Mouse (Mus musculus) retina, adult 2 months (tissue): ENCODE results near the gene Adamts18.
"Not testable (repeated sequence)": the region's sequence is repeated elsewhere in the genome, so short reads cannot be mapped to it uniquely, and the experiment has no call there.

Source experiments
- DNase-seq: peaks from one replicate; pipeline ENCODE4 v3.0.0-alpha.2; 2012; ENCODE audit warnings: low read depth, low spot score

Gene Adamts18

DNA sequence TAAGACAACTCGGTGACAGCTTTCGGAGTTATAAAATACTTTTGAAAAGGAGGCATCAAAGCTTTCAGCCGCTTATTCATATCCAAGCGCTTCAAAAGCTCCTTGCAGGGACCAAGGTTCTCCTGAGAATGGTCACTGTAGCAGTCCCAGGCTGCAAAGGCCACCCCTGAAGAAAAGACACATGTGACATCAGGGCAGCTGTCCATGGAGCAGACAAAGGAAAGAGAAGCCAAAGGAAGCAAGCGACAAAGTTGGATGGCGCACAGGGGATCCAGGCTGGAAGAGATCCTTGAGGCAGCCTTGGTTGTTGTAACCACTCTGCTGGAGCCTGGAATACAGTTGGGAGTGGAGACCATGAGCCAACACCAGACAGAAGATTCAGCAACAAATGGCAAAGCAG, 10.3 kb downstream of the Adamts18 start:
- no peak for DNase-seq

DNA sequence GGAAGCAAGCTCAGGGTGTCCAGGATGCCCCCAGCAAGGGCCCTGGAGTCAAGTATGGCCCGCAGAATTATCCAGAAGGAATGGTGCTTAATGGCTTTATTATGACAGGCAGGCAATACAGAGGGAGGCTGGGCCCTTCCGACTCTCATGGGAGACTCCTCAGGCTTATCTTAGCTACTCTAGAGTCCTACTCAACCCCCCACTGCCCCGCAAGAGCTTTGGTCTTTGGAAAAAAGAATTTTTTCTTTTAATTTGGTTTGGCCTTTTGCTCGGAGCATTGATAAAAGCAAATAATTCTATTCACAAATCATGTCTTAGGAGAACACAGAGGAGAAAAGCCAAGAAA, 11.0 kb downstream of the Adamts18 start:
- DNase-seq = no peak

DNA sequence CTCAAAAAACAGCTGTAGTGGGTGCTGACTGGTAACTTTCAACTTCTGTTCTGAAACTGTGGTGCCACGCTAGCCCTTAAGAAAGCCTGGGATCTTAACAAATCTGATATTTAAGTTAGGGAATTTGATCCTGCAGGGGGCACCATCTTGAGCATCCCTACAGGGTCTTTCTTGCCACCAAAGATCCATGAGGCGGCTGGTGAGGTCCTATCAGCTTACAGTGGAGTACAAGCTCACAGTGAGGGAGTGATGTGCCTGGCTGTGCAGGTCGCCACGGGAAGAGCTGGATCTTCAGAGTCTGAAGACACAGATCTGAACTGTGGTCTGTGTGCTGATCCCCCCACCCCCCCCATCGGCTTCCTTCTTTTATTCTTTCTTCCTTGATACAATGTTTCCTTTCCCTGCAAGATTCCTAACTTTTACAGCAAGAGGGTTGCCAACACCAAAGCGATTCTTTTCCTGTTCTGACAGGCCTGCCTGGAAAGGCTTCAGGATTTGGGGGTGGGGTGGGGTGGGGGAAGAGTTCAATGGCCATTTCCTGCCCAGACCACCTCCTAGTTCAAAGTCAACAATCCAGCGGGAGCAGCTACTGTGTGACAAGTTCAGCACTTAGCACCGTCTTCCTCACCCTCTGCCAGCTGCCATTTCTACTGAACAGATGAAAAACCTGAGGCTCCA, 11.5 kb downstream of the Adamts18 start:
- DNase-seq = no peak

DNA sequence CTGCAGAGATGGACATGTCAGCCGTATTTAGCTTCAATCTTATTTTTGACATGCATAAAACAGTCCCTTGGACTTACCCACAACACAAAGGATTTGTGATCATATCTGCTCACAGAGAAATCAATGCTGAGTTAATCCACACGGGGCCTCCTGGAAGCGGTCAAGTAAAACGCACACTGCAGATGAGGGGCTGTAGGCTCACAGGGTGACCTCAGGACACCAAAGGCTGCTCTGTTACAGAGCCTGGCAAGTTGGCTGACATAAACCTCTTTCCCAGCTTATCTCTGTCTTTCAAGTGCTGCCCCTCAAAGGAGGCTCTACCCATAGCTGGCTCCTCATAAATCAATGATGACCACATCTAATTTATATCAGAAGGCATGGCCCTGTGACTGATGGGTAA, 14.9 kb downstream of the Adamts18 start:
- no peak for DNase-seq

DNA sequence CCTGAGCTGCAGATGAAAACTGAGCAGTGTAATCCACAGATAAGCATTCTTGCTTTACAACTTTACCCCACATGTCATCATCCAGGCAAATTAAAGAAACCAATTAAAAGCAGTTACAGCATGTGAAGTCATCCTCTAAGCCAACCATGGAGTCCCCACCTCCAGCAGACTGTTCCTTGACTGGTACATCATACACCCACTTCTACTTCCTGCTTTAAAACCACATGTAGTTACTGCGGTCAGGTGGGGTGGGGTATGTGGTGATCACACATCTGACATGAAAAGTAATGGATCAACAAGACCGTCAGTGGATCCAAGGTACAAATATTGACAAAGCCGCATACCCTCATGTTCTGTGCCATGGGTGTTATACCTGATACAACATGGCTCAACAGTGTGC, 21.3 kb downstream of the Adamts18 start:
- DNase-seq = no peak

DNA sequence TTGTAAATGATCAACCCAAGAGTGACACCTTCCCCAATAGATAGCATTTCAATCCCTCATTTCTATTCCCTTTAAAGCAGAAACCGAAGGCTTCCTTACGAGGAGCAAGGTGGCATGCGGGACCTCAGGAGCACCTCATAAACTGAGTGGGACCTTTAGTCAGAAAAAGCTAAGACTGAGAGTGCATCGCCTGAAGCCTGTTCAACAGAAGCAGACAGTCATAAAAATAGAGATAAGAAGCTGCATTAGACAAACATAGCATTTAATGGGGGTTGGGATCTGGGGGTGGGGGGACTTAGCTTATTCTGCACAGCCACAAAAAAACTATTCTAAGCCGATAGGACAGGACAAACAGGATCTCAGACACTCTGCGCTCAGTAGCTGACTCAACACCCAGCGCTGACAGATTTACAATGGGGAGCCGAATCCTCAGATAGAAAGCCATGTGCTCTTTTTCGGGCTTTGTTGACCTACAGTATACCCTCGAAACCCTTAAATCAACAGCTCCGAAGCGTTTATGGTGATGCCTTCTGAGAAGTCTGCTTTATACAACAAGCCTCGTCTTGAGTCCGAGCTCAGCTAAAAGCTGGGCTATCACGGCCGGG, 27.5 kb downstream of the Adamts18 start:
- DNase-seq = no peak

DNA sequence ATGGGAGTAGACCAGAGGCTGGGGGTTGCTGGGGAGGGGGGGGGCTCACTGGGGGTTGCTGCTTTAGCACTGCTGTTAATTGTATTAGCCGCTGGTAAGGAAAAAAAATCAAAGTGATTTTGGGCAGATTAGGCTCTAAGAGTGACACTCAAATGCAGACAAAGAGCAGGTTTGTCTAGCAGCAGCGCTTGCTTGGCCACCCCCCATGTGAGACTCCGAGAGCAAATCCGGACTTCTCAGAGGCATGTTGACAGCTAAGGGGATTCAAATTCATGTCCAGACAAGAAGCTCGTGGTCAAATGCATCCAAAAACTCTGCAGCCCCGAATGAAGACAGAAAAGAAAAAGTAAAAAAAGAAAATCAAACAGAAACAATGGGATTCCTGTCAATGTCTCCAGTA, 34.6 kb downstream of the Adamts18 start:
- no peak for DNase-seq

DNA sequence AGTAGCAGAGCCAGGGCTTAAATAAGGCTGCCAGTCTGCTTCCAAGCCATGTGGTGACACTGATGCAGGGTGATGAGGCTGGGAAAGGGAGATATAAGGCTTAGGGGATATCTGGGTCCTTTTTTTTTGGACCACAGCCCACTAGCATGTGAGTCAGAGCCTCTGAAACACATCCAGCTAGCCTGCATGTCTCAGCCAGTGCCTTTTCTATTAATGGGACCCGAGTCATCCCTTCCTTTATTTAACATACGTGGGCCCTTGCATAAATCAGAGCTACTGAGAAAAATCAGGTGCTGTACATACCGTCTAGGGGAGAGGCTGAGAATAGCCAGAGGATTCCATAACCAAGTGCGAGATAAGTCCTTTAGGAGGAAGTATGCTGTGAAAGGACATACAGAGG, 37.0 kb downstream of the Adamts18 start:
- no peak for DNase-seq

DNA sequence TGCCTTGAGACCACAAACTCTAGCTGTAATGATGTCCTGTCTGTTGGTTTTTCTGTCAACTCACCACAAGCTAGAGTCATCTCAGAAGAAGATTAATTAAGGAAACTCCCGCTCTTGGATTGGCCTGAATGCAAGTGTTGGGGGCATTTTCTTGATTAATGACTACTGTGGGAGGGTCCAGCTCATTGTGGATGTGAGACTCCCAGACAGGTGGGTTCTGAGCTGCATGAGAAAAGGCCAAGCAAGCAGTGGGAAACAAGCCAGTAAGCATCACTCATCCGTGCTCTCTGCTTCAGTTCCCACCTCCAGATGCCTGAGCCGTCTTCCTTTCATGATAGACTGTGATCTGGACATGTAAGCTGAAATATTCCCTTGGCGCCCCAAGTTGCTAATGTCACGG, 38.6 kb downstream of the Adamts18 start:
- DNase-seq = no peak

DNA sequence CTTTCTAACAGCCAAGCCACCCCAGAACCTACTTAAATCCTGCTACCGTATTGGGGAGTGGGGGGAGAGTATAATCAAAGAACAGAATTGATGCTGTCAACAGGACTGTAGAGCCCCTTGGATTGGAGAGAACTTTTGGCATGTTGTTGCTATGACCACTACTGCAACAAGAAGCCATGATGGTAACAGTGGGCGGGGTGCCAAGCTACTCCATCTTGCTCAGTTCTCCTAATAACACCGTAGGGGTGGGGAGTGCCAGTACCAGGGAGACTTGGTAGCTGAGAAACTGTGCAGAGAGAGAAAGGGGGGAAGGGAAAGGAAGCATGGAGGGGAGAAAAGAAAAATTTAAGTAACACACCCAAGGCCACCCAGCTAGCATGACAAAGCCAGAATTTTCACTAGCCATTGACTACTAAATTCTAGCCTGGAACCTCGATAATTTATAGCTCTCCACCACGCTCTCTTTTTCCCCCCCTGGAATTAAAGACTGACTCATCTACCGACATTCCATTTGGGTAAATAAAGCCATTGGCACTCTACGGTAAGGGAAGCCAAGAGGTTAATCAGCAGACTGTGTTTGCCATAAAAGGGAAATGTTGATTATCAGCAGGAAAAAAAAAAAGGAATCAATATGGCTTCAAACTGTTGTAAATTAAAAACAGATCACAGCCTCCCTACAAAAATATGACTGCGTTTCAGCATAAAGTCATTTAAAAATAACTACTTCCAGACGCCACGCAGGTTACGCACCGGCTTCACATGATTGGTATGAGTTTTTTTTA, 44.5 kb downstream of the Adamts18 start:
- no peak for DNase-seq

DNA sequence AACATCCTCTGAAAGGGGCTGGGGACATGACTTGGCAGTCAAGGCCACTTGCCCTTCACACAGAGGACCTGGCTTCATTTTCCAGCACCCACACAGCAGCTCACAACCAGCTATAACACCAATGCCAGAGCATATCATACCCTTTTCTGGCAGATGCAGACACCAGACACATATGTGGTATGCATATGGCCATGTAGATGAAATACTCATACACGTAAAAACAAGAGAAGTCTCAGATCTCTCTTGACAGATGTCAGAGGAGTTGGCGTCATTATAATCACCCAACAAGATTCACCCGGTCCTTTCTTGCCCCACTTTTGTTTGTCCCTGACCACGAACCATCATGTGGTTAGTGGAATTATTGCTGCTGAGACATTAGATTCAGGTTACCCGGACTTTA, 47.0 kb downstream of the Adamts18 start:
- DNase-seq = no peak

DNA sequence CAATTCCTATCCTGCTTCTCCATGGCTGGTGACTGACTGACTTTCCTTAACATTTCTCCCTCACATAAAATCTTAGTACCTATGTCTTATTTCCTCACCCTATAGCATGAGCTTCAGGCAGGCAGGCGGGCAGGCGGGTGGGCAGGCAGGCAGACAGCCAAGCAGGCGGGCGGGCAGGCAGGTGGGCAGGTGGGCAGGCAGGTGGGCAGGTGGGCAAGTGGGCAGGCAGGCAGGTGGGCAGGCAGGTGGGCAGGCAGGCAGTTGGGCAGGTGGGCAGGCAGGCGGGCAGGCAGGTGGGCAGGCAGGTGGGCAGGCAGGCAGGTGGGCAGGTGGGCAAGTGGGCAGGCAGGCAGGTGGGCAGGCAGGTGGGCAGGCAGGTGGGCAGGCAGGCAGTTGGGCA, 48.0 kb downstream of the Adamts18 start:
- not testable (repeated sequence) for DNase-seq

DNA sequence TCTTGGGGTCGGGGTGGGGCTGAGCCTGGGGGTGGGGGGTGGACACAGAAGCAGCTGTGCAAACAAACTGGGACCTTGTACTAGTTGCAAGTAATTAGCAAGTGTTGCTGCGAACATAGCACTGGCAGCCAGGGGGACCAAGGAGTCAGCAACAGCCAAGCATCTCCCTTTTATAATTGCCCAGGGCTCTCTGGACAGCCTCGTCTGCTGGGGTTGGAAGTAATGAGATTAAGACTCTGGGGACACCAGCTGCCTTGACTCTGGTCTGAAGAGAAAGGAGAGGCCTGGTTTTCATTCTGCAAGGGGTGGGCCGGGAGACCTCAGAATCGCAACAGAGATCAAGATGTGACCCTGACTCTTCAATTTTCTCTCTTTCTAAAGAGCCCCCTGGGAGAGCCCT, 49.0 kb downstream of the Adamts18 start:
- DNase-seq = no peak

DNA sequence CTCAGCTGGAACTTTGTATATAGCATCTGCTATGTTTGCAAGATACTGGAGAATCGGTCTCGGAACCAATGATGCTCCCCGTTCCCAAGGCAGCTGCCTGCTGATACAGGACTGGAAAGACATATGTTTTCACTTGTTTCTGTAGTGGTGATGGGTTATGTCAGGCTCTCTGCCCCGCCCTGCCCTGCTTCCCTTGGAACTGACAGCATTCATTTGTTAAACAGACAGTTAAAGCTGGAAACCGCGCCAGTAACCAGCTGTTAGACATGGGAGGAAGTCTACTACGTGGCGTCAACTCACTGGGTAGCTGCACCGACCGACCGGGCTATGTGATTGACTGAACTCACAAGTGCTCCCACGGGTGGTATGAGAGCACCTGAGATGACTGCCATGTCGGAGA, 56.7 kb downstream of the Adamts18 start:
- no peak for DNase-seq

DNA sequence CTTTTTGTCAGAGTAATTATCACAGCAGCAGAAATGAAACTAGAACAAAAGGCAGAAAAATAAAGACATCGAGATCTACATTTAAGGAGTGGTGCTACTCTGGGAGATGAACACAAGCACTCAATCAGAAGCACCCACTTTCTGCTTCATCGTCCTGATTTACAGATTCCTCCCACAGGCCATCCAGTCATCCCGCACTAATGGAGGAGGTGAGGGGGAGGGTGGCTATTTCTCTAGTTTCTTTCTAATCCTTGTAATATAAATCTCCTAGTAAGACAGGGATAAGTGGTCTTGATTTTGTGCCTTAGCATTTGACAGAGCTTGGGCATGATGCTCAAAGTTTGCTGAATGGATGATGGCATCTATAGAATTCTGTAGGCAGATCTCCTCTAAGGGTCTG, 57.5 kb downstream of the Adamts18 start:
- no peak for DNase-seq

DNA sequence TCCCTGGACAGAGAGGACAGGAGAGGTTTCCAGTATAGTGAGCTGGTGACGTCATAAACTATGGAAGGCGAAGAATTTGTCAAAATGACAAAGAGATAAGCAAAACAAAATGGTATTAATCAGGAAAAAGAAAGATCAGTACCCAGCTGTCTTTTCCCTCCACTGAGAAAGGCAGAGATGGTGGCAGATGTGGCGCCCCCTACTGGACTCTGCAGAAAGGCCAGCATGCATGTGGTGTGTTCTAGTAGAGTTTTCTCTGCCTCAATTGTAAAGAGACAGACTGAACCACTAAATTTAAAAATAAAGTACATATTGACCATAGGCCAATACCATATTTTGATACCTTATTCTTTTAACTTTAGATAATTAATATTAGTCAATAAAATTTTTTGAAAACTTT, 64.8 kb downstream of the Adamts18 start:
- DNase-seq = no peak

DNA sequence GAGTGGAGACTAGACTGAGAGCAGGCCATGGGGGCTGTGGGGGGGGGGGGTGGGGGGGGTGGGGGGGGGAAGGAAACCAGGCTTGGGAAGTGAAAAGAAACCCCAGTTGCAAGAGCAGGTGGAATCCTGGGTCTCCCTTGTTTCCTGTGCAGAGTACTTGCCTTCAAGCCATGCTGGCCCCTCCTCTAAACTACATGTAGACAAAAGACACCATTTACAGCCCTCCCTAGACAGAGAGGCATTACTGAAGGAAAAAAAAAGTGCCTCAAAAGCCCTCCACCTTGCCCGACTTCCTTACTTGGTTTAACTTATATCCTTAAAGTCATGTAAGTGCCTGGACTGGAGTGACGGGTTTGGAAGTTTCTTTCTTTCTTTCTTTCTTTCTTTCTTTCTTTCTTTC, 67.0 kb downstream of the Adamts18 start:
- DNase-seq = no peak

DNA sequence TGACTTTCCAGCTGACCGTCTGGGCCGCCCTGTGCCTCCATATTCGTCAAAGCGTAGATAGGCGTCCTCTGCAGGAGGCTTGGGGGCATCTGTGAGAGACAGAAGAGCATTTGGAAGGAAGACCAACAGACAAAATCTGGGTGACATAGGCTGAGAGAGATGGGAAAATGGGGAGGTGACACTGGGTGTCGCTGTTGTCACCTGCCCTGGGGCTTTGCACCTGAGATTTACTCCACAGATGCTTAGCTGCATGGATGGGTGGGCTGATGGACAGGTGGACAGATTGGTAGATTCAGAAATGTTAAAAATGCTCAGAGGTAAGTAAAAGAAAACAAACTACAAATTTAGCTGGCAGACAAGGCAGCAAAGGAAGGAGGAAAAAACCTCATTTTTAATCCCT, 73.2 kb downstream of the Adamts18 start:
- no peak for DNase-seq

DNA sequence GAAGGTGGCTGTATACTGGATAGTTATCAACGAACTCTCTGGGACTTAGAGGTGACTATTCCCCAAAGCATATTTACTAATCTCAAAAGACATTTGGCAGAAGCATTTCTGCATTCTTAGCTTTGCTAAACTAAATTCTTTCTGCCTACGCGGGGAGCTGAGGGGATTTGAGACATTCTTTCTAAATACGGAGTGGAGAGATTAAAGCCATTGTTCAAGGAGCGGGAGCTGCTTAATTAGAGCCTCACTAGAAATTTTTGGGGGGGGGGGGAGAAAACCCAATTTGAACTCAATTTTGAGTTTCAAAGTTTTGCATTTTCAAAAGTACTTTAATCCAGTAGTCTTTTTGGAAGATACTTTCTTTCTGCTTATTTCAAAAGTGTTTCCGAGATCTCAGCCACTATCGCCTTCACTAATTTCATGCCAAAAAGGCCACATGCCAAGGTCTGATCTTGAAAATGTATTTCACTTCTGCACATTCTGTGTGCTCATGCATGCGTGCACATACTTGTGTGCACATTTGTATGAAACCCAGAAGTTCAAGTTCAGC, 79.6 kb downstream of the Adamts18 start:
- no peak for DNase-seq

DNA sequence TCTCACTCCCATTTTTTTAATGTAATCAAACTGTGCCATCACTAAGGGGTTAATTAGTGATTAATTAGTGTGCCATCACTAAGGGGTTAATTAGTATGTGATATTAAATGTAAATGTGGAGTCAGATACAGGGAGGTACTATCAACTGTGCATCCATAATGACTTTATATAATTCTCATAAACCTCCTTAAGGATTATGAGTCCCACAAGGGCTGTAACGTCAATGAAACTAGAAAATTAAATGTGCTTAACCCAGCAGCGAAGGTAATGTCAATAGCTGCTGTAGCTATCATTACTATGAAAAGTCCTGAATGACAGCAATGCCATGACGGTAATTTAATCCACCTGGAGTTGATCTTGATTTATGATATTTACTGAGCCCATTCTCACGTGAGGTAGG, 83.4 kb downstream of the Adamts18 start:
- no peak for DNase-seq

DNA sequence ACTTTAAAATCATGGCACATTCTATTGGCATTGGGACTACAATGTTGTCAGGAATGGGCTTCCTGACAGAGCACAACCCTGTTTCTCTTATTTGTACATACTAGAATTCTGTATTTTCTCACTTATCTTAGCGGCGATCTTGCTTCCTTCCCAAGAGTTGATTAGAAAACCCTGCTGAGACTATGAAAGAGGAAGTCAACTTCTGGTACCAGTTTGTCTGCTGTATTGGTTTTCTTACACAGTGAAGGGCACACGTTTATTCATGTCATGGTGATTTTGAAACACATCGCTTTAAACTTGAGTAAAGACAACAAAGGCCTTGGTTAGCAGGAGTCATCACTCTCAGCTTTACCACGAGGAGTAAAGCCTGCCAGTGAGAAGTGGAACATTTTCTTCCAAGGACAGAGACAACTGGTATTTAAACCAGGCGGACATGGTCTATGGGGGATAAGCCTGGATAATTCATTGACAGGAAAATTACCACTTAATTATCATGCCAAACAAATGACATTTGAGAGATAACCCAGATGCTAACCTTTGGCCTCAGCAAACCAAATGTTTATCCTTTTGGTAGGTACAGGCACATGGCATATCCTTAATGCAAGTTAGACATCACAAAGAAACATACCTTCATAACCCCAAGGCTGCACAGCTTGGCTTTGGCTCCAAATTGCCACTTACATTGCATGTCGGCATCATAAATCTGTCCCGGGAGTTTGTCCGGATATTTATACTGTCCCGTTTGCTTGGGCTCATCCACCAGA, 84.8 kb downstream of the Adamts18 start:
- DNase-seq = no peak

DNA sequence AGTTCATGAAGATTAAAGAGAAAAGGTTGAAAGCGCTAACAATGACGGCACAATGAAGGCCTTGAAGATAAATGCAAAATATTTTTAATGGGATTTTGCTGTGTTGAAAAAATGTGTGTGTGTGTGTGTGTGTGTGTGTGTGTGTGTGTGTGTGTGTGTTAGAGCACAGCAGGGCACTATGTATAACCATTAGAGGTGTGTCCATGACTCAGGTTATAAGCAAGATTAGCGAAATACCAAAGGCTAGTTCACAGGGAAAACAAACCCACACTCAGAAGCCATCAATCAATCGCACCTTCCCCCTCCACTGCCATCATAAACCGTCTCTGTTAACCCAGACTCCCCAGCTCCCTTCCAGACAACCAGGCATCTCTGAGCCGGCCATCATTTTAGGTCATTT, 86.4 kb downstream of the Adamts18 start:
- no peak for DNase-seq
